Mouse (Mus musculus) MEL (cell line): ENCODE data around the gene Olfr235. TPM values are rescaled to one million over a fixed set of nuclear protein-coding genes. Genes with fewer than 3 reads are reported as not detected.
"Not testable (repeated sequence)": the region's sequence is repeated elsewhere in the genome, so short reads cannot be mapped to it uniquely, and the experiment has no call there.

Experiments used
- DNase-seq: peaks from one replicate; pipeline ENCODE4 v3.0.0; 2011; ENCODE audit warnings: low read depth, low spot score
- H3K27ac ChIP-seq: 2 replicates; pipeline ENCODE4 v1.5.1; 2012; ENCODE audit warnings: low read depth, mild to moderate bottlenecking, control low read depth, low read length, moderate library complexity; ENCODE audit not compliant: control insufficient read depth
- H3K27me3 ChIP-seq, 2 experiments: fragments of 150-350 bp in 1 of 2; sonication (generic) in 1 of 2; 2 replicates each; pipeline ENCODE4 v1.6.1; 2012; ENCODE audit warnings: low read length in 2 of 2, mild to moderate bottlenecking in 2 of 2, improper control_type of control experiment in 1 of 2, moderate library complexity in 1 of 2; ENCODE audit not compliant: insufficient read depth in 2 of 2, control insufficient read depth in 1 of 2
- H3K36me3 ChIP-seq, 2 experiments: 2 replicates each; pipeline ENCODE4 v1.6.1; 2012 to 2014; ENCODE audit warnings: low read length in 2 of 2, improper control_type of control experiment in 1 of 2, inconsistent platforms in 1 of 2, mild to moderate bottlenecking in 1 of 2; ENCODE audit not compliant: insufficient read depth in 2 of 2, control insufficient read depth in 1 of 2
- H3K4me1 ChIP-seq, 2 experiments: fragments of 150-350 bp in 1 of 2; sonication (generic) in 1 of 2; 2 replicates each; pipeline ENCODE4 v1.6.1; 2012; ENCODE audit warnings: low read length in 2 of 2, improper control_type of control experiment in 1 of 2, mild to moderate bottlenecking in 1 of 2; ENCODE audit not compliant: insufficient read depth in 2 of 2, control insufficient read depth in 1 of 2
- H3K4me3 ChIP-seq, 2 experiments: fragments of 150-350 bp in 1 of 2; sonication (generic) in 1 of 2; 2 replicates each; pipeline ENCODE4 v1.5.1; 2012; ENCODE audit warnings: low read depth in 2 of 2, low read length in 2 of 2, mild to moderate bottlenecking in 2 of 2, moderate library complexity in 2 of 2, control low read depth in 1 of 2, improper control_type of control experiment in 1 of 2; ENCODE audit not compliant: control insufficient read depth in 1 of 2, insufficient read depth in 1 of 2
- H3K79me2 ChIP-seq: 2 replicates; pipeline ENCODE4 v1.6.1; 2012; ENCODE audit warnings: mild to moderate bottlenecking, low read length, moderate library complexity; ENCODE audit not compliant: control insufficient read depth, poor library complexity, insufficient read depth
- H3K9ac ChIP-seq: 2 replicates; pipeline ENCODE4 v1.6.1; 2012; ENCODE audit warnings: low read depth, mild to moderate bottlenecking, control low read depth, low read length, moderate library complexity; ENCODE audit not compliant: control insufficient read depth, poor library complexity, severe bottlenecking
- H3K9me3 ChIP-seq: fragments of 150-350 bp; sonication (generic); replicated peaks from 2 replicates; pipeline ENCODE4 v1.6.1; 2012; ENCODE audit warnings: mild to moderate bottlenecking, low read length, improper control_type of control experiment, moderate library complexity; ENCODE audit not compliant: insufficient read depth
- CTCF ChIP-seq, 3 experiments: IDR thresholded peaks in 2 of 3; conservative IDR thresholded peaks in 1 of 3; 2 replicates each; pipeline ENCODE4 v1.5.1; 2011 to 2012; ENCODE audit warnings: low read length in 3 of 3, low read depth in 2 of 3, mild to moderate bottlenecking in 2 of 3, improper control_type of control experiment in 1 of 3, inconsistent platforms in 1 of 3, mixed read lengths in 1 of 3, moderate library complexity in 1 of 3; ENCODE audit not compliant: control insufficient read depth in 1 of 3, insufficient read depth in 1 of 3, poor library complexity in 1 of 3, severe bottlenecking in 1 of 3
- GABPA ChIP-seq: IDR thresholded peaks from 2 replicates; pipeline ENCODE4 v1.6.1; 2012; ENCODE audit warnings: low read depth, mild to moderate bottlenecking, inconsistent platforms, low read length, improper control_type of control experiment, moderate library complexity
- HCFC1 ChIP-seq: IDR thresholded peaks from 2 replicates; pipeline ENCODE4 v1.6.1; 2012; ENCODE audit warnings: low read depth, mild to moderate bottlenecking, inconsistent platforms, low read length, improper control_type of control experiment, moderate library complexity
- JUND ChIP-seq: IDR thresholded peaks from 2 replicates; pipeline ENCODE4 v1.6.1; 2011; ENCODE audit warnings: low read depth, mild to moderate bottlenecking, improper control_type of control experiment, low read length
- MEF2A ChIP-seq: IDR thresholded peaks from 2 replicates; pipeline ENCODE4 v1.6.1; 2014; ENCODE audit warnings: low read depth, mild to moderate bottlenecking, inconsistent platforms, low read length, improper control_type of control experiment; ENCODE audit not compliant: poor library complexity, insufficient replicate concordance, severe bottlenecking; ENCODE audit errors: extremely low read depth
- MYB ChIP-seq: IDR thresholded peaks from 2 replicates; pipeline ENCODE4 v1.6.1; 2011; ENCODE audit warnings: mild to moderate bottlenecking, low read depth, low read length, improper control_type of control experiment
- NRF1 ChIP-seq: IDR thresholded peaks from 2 replicates; pipeline ENCODE4 v1.6.1; 2014; ENCODE audit warnings: low read depth, mild to moderate bottlenecking, inconsistent platforms, low read length, improper control_type of control experiment, moderate library complexity; ENCODE audit not compliant: poor library complexity, insufficient read depth, severe bottlenecking
- POLR2AphosphoS2 ChIP-seq: IDR thresholded peaks from 2 replicates; pipeline ENCODE4 v1.6.1; 2011; ENCODE audit warnings: low read length, improper control_type of control experiment
- POLR2AphosphoS5 ChIP-seq: IDR thresholded peaks from 2 replicates; pipeline ENCODE4 v1.6.1; 2012; ENCODE audit warnings: low read depth, borderline replicate concordance, mild to moderate bottlenecking, inconsistent platforms, low read length, moderate library complexity, mixed read lengths
- RAD21 ChIP-seq: IDR thresholded peaks from 2 replicates; pipeline ENCODE4 v1.6.1; 2011; ENCODE audit warnings: mild to moderate bottlenecking, low read depth, low read length, improper control_type of control experiment
- SIN3A ChIP-seq: IDR thresholded peaks from 2 replicates; pipeline ENCODE4 v1.6.1; 2012; ENCODE audit warnings: low read length, improper control_type of control experiment, inconsistent platforms
- SMC3 ChIP-seq: IDR thresholded peaks from 2 replicates; pipeline ENCODE4 v1.6.1; 2011; ENCODE audit warnings: low read depth, low read length, improper control_type of control experiment
- USF2 ChIP-seq, 2 experiments: IDR thresholded peaks; 2 replicates each; pipeline ENCODE4 v1.6.1; 2011 to 2012; ENCODE audit warnings: improper control_type of control experiment in 2 of 2, low read length in 2 of 2, borderline replicate concordance in 1 of 2, inconsistent platforms in 1 of 2, low read depth in 1 of 2, mild to moderate bottlenecking in 1 of 2; ENCODE audit not compliant: insufficient read depth in 1 of 2
- ZMIZ1 ChIP-seq: IDR thresholded peaks from 2 replicates; pipeline ENCODE4 v1.6.1; 2012; ENCODE audit warnings: low read depth, mild to moderate bottlenecking, inconsistent platforms, low read length, improper control_type of control experiment, moderate library complexity
- polyA plus RNA-seq, 2 experiments: library from polyadenylated mRNA; stranded (reverse) in 1 of 2; unstranded in 1 of 2; fragments of >175 nt in 1 of 2; fragments of >200 nt in 1 of 2; gene quantifications; 2 replicates each; pipeline versions ENCODE4 v1.2.1 to v1.2.4; 2012; ENCODE audit warnings: low replicate concordance in 2 of 2, low read depth in 1 of 2; ENCODE audit not compliant: insufficient read length in 2 of 2, insufficient read depth in 1 of 2, missing spikeins in 1 of 2
- total RNA-seq: library from RNA; depleted of rRNA; stranded (reverse); fragments of 300-350 nt; gene quantifications from 2 replicates; pipeline ENCODE4 v1.2.3, GENCODE M21; 2012; rRNA removed

Olfr235 gene
- total RNA-seq (not detected in 2 replicates), polyA plus RNA-seq (not detected)

GRCm38 (mm10) chr19:12260732-12261131, at the start of gene Olfr235:
TSS of gene Olfr235 (plus strand) at chr19:12261032.
- Histone ChIP-seq H3K9ac (no peak within 1 kb of the TSS), H3K79me2 (no peaks in the 10 kb centered on the region), H3K27ac (no peak within 1 kb of the TSS), H3K27me3 (no peaks in the 10 kb centered on the region), H3K4me1 (no peaks in the 10 kb centered on the region), H3K36me3 (no peaks in the 10 kb centered on the region), H3K4me3 (no peak within 1 kb of the TSS), H3K9me3 (no peaks in the 10 kb centered on the region)
- no peak for TF ChIP-seq MYB
- no peak for TF ChIP-seq SIN3A
- TF ChIP-seq MEF2A = no peak
- TF ChIP-seq POLR2AphosphoS5 = no peak
- no peak for TF ChIP-seq ZMIZ1
- TF ChIP-seq JUND = no peak
- TF ChIP-seq USF2 (IDR thresholded peaks at IDR 0.05; ENCODE audit: borderline replicate concordance in 1 of 2, insufficient read depth in 1 of 2, low read depth in 1 of 2, low read length in 2 of 2) = no peak
- TF ChIP-seq HCFC1 = no peak
- TF ChIP-seq POLR2AphosphoS2 = no peak
- TF ChIP-seq RAD21 = no peak
- no peak for TF ChIP-seq GABPA
- no peak for TF ChIP-seq CTCF (IDR thresholded peaks at IDR 0.05 in 2 of 3, conservative IDR thresholded peaks at IDR 0.05 in 1 of 3; ENCODE audit: control insufficient read depth in 1 of 3, insufficient read depth in 1 of 3, low read depth in 2 of 3, low read length in 3 of 3, poor library complexity in 1 of 3, severe bottlenecking in 1 of 3)
- DNase-seq = no peak

GRCm38 (mm10) chr19:12232496-12232895, 28.3 kb upstream of the Olfr235 start, which contains the start of gene Olfr1432:
TSS of gene Olfr1432 (minus strand) at chr19:12232596.
- not testable (repeated sequence) for H3K79me2 ChIP-seq, H3K27me3 ChIP-seq, H3K9me3 ChIP-seq

GRCm38 (mm10) chr19:12241559-12241958, 19.3 kb upstream of the Olfr235 start, which contains the start of gene Olfr262:
TSS of gene Olfr262 (minus strand) at chr19:12241659.
- H3K36me3 ChIP-seq = no peaks in the 10 kb centered on the region
- H3K9me3 ChIP-seq = no peaks in the 10 kb centered on the region
- no peak for DNase-seq
- no peak for TF ChIP-seq MYB
- no peak for TF ChIP-seq SMC3
- TF ChIP-seq NRF1 = no peak
- no peak for TF ChIP-seq RAD21
- H3K9ac ChIP-seq = no peak within 1 kb of the TSS
- no peak within 1 kb of the TSS for H3K27ac ChIP-seq
- no peak within 1 kb of the TSS for H3K4me3 ChIP-seq
- H3K27me3 ChIP-seq = no peaks in the 10 kb centered on the region
- no peaks in the 10 kb centered on the region for H3K4me1 ChIP-seq
- no peaks in the 10 kb centered on the region for H3K79me2 ChIP-seq

More at GRCm38 (mm10) chr19:12232496-12232895, 28.3 kb upstream of the Olfr235 start, which contains the start of gene Olfr1432:
- H3K27ac ChIP-seq, H3K36me3 ChIP-seq, DNase-seq, H3K4me1 ChIP-seq, H3K4me3 ChIP-seq, H3K9ac ChIP-seq: not testable (repeated sequence)
